Mouse (Mus musculus): ENCODE measurements around the gene Sult5a1.
"Not testable (repeated sequence)": the region's sequence is repeated elsewhere in the genome, so short reads cannot be mapped to it uniquely, and the experiment has no call there.

The Sult5a1 gene

DNA sequence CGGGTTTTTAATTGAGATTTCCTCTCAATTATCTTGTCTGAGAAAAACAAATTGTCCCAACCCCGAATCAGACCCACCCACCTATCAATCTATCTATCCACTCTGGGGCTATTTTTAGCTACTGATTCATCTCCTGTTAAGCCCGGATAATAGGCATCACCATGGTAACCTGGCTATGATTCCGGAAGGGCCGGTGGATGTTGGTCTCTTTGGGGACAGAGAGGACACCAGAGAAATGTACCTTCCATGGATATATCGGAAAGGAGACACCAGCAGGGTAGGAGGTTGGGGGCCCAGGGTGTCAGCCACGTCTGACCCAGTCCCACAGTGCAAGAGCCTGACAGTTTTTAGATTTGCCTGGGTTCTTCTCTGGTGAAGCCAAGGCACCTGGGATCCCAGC lies 22.7 kb downstream of the Sult5a1 start:
- DNase-seq (ENCODE audit: low read depth): no peak

DNA sequence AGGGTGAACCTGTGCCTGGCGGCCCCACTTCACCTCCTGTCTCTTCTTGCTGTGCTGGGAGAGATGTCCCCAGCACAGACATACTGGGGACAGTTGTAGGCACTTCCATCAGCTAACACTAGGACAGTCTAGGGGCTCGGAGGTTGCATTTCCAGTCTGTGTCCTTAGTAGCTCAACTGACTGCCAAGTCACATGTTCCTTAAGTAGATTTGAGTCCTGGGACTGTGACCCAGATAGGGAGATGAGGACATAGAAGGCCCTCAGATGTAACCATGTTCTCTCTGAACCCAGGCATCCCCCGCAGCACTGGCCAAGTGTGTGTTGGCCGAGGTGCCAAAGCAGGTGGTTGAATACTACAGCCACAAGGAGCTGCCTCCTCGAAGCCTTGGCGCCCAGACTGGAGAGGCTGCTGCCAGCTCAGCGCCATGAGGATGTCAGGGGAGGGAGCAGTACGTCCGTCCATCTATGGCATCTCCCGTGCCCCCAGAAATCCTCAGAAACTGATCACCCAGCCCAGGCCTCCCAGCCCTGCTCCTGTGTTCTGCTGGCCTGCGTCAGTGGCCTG lies 23.9 kb downstream of the Sult5a1 start:
- no peak for DNase-seq (ENCODE audit: low read depth)

DNA sequence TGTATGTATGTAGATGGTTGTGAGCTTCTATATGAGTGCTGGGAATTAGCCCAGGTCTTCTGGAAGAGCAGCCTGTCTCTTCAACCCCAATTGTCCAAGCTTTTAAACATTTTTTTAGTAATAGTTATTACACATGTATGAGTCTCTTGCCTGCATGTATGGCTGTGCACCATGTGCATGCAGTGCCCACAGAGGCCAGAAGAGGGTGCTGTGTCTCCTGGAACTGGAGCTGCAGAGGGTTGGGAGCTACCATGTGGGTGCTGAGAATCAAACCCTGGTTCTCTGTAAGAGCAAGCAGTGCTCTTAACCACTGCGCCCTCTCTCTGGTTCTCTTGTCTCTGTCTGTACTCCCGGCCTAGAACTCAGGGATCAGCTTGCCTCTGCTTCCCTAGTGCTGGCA lies 25.2 kb downstream of the Sult5a1 start:
- DNase-seq (ENCODE audit: low read depth): no peak

DNA sequence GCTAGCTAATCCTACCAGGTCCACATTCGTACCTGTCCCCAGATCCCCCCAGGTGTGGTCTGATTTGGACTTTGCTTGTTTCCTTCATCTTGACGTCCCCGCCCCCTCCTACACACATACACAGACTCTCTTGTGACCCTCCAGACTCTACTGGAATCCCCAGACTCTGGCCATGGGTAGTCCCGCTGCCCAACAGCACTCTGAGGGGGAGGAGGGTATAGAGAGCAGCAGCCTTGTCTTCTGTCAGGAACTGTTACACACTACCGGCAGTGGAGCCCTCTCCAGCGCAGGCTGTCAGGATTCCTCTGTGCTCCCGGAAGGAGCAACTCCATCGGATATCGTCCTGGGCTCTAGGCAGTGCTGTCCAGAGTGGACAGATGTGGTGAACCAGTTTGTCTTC lies 27.1 kb downstream of the Sult5a1 start:
- DNase-seq (ENCODE audit: low read depth): no peak

DNA sequence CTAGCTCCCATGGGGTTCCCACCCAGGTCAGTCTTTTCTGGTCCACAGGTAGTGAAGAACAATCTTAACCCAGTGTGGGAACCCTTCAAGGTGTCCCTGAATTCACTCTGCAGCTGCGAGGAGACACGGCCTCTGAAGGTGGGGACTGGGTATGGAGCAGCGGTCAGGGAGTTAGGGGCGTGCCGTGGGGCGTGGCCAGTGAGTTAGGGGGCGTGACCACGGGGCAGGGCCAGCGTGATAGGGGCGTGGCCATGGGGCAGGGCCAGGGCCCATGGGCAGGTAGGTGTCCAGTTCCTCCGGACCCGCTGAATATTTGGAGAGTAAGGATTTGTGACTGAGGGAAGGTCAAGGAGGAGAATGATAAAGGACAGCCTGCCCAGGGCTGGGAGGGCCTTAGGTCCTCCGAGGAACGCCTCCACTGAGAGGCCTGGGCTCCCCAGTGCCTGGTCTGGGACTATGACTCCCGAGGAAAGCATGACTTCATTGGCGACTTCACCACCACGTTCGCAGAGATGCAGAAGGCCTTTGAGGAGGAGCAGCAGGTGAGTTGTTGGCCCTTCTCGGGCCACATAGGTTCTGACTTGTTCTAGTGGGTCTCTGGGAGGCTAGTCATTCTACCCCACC lies 31.8 kb downstream of the Sult5a1 start:
- DNase-seq (ENCODE audit: low read depth): no peak

DNA sequence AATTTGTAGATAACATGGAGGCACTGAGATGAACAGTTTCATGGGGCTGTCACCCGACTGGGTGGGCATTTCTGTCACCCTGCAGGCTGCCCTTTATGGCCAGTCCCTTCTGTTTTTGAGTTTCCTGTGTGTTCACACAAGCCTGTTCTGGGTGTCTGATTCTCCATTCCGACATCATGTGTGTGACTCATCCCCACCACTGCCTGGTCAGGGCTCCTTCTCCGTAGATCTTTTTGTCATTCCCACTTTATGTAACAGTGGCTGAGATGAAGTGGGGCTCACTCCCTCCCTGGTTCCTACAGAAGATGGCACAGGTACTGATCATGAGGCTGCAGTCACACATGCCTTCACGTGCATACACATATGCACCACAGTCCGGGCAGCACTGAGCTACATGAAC lies 35.4 kb downstream of the Sult5a1 start:
- DNase-seq (ENCODE audit: low read depth): no peak

DNA sequence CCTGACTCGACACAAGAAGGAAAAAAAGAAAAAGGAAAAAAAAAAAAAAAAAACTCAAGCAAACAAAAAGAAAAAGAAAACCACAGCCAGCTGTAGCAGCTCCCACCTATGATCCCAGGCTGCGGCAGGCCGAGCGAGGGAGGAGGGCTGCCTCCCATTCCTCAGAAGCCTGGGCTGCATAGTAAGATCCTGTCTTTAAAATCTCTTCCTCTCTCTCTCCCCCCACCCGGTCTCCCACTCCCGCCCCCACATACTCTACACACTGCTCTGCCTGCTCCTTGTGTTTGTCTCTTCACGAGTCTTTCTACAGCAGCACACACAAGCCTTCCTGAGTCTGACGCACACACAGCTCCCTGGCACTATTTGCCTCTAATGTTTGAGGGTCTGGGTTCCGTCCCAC lies 36.1 kb downstream of the Sult5a1 start:
- DNase-seq (ENCODE audit: low read depth): no peak

DNA sequence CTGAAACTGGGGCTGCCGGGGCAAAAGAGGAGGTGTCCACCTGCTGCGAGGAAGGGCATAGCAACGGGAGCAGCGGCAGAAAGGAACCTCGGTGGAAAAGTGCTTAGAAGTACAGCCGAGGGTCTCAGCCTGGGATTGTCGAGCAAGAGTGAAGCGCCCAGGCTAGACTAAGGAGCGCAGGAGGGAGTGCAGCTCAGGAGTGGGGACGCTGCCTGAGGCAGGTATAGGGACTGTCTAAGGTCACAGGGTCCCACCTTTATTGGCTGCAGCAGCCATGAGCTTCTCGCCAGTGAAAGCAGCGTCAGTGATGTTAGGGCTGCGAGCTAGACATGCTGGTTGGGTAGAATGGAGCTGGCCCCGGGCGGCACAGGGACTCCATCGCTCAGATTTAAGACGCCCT lies 40.4 kb downstream of the Sult5a1 start:
- DNase-seq (ENCODE audit: low read depth): no peak

DNA sequence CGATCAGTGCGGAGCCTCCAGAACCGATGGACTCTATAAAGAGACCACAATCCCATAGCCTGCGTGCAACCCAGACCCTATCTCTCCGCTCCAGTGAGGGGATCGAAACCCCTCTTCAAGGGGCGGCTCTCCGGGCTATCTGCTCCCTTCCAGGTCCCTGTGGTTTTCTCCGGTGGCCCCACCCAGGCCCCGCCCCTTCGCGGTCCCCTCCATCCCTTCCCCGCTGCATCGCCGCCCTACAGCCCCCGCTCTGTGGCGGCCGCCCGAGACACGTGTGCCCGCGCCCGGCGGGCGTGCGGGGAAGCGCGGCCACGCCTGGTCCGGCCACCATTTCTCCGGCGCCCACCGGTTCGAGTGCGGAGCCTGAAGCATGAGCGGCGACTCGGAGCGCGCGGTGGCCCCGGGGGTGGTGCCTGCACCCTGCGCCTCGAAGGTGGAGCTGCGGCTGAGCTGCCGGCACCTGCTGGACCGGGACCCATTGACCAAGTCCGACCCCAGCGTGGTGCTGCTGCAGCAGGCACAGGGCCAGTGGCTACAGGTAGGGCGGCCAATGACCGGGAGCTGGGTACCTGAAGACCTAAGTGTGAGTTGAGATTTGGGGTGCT lies 40.9 kb downstream of the Sult5a1 start, which contains the start of gene Cpne7:
Cpne7 (plus strand) TSS at position 248 of the 605 bp plus-strand sequence.
- DNase-seq (ENCODE audit: low read depth): no peak

DNA sequence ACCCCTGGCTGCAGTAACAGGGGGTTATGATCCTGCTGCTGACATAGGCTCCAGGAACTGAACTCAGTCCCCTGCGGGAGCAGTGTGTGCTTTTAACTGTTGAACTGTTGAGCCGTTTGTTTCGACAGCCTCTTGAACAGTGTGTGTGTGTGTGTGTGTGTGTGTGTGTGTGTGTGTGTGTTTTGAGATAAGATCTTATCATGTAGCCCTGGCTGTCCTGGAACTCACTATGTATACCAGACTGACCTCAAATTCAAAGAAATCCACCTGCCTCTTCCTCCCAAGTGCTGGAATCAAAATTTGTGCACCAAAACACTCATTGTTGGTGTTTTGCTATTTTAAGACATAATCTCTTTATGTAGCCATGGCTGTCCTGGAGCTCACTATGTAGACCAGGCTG lies 43.5 kb downstream of the Sult5a1 start:
- DNase-seq (ENCODE audit: low read depth): no peak

DNA sequence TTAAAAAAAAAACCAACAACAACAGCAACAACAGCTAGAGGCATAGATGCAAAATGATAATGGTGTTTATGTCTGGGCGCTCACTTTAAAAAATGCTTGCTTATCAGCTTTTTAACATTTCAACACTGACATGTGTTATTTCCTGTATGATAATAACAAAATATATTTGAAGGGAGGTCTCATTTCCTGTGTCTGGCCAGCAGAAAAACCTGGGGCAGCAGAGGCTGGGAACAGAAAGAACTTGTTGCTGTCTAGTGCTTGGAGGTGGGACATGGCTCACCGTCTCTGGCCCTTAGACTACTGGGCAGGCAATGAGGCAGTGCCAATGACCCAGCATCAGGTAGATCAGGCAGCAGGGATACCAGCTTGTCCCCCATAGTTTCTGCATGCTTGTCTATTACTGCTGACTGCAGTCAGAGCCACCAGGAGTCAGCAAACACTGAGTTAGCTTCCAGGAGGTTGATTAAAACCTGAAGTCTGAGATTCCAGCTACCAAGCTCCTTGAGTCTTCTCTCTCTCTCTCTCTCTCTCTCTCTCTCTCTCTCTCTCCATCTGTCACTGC lies 44.1 kb downstream of the Sult5a1 start:
- no peak for DNase-seq (ENCODE audit: low read depth)

DNA sequence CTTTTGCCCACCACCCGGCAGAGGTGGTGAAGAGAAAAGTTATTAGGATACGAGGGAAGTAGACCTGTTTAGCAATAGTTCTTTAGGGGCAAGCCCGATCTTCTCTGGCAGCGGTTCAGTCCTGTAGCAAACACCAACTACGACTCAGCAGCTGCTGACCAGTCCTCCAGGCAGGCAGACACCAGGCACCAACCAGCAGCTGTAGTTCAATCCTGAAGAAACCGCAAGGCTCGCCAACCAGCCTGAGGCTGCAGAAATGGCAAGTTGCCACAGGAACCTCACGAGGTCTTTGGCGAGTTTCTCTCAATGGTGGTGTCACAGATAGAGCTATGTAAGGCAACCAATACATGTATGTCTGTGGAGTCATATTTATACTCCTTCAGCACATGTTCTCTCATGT lies 45.2 kb downstream of the Sult5a1 start:
- DNase-seq (ENCODE audit: low read depth): no peak

DNA sequence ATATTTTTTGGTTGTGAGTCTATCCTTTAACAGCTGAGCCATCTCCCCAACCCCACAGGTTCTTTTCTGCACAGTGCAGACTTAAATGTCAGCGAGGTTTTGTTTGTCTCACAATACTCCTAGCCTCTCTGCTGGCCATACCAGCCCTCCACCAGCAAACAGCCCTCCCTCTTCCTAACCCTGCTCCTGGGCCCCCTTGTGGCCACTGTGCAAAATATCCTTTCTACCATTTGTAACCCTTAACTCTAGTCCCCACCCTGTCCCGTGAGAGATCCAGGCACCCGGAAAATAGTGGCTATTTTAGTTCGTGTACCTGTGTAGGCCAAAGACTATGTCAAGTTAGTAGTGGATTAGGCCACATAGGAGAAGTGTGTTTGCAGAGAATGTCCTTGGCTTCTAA lies 47.5 kb downstream of the Sult5a1 start:
- DNase-seq (ENCODE audit: low read depth): peak; percentile 65

DNA sequence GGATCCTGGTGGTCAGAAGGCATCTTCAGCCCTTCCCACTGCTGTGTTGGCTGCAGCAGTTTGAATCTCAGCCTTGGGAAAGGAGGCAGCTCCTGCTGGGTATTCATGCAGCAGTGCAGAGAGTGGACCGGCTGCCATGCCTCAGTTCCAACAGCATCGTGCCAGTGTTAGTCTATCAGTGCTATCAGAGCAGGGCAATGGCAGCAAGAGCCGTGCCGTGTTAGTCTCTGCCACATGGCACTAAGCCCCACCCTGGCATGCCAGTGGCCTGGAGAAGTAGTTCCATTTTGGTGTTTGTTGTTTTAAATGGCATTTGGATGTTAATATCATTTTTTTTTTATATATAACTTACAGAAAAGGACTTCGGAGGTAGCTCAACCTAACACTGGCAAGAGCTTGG lies 49.2 kb downstream of the Sult5a1 start:
- DNase-seq (ENCODE audit: low read depth): no peak

DNA sequence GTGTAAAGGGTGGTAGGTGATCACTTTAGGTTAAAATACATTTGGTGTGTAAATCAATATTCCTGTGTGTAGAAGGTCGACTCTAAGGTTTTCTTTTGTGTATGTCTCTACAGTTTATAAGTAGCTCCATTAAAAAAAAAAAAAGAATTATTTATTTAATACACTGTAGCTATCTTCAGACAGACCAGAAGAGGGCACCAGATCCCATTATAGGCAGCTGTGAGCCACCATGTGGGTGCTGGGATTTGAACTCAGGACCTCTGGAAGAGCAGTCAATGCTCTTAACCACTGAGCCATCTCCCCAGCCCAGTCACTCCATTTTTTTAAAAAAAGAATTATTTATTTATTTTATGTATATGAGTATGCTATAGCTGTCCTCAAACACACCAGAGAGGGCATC lies 50.1 kb downstream of the Sult5a1 start:
- DNase-seq (ENCODE audit: low read depth): no peak

DNA sequence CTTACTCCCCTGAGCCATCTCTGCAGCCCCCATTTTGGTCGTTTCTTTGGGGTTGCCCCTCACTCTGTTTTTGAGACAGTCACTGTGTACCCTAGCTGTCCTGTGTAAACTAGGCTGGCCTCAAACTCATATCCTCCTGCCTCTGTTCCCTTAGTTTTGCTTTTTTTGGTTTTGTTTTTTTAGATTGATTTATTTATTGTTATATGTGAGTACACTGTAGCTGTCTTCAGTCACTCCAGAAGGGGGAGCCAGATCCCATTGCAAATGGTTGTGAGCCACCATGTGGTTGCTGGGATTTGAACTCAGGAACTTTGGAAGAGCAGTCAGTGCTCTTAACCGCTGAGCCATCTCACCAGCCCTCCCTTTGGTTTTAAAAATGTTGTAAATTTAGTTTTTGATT lies 51.6 kb downstream of the Sult5a1 start:
- DNase-seq (ENCODE audit: low read depth): no peak

DNA sequence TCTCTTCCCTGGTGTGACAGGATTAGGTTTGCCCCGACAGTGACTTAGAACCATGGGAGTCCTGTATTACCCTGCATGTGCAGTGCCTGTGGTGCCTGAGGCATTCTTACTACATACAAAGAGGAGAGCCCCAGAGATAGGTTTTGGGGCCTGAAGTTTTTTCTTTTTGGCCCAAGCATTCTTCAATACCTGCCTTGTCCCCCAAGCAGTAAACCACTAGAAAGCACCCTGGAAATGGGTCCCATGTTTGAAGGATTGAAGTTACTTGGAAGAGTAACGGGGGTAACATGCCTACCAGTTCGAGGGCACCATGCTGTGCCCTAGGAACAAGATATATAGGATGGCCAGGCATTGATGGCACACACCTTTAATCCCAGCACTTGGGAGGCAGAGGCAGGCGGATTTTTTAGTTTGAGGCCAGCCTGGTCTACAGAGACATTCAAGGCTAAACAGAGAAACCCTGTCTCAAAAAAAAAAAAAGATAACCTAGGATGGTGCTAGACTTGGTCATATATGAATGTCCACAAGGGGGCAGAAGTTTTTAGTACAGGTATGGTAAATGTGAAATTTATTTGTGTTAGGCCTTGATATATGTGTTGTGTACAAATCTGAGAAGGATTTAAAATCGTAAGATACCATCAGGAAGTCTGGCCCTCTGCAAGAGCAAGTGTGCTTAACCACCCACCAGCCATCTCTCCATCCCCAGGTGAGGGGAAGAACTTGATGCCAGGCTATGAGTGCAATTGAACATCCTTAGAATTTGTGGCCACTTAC lies 52.4 kb downstream of the Sult5a1 start:
- no peak for DNase-seq (ENCODE audit: low read depth)

DNA sequence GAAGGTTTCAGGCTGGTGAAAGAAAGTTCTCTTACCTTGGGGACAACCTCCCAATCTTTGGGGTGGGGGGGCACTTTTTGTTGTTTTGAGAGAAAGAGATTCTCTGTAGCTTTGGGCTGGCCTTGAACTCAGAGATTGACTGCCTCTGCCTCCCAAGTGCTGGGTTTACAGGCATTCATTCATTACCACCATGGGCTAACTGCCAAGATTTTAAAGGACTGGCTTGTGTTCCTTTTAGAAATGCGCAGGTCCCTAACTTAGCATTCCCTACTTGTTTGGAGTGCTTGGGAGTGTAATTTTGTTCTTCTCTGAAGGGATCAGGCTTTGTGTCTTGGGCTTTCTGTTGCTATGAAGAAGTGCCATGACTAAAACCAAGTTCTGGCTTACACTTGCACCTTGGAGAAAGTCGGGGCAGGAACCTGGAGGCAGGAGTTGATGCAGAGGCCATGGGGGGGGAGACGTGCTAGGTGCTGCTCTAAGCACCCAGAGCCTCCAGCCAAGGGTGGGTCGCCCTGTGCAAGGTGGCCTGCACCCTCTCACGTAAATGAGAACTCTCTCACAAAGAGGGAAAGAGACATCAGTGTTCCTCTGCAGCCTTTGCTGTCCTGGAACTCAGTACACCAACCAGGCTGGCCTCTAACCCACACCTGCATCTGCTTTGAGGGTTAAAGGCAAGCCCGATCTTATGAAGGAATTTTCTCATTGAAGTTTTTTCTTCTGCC lies 53.9 kb downstream of the Sult5a1 start:
- no peak for DNase-seq (ENCODE audit: low read depth)

DNA sequence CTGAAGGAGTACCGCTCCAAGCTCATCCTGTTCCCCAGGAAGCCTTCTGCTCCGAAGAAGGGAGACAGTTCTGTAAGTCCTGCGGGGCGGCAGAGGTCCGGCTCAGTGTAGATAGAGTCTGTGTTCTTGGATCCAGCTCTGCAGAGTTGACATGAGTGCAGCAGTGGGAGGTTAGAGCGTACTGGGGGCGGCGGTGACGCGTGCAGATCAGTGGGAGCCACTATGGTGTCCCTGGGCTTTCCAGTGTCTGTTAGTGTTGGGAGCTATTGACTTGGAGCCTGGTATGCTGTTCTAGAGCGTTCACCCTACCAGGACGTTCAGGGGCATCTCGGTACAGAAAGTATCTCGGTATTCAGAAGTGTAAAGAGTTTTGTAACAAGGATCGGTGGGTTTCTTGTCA lies 54.8 kb downstream of the Sult5a1 start:
- DNase-seq (ENCODE audit: low read depth): no peak

DNA sequence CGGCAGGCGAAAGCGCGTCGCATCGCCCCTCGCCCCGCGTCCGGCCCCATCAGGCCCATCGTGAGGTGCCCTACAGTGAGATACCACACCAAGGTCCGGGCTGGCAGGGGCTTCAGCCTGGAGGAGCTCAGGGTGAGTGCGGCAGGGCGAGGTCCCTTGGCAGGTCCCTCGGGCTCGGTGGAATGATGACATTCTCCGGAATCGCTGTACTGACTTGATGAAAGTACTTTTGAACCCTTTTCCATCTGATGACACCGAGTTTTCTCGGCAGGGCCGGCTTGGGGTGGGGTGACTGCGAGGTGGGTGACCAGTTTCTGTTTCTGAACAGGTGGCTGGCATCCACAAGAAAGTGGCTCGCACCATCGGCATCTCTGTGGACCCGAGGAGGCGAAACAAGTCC lies 55.3 kb downstream of the Sult5a1 start:
- not testable (repeated sequence) for DNase-seq (ENCODE audit: low read depth)

DNA sequence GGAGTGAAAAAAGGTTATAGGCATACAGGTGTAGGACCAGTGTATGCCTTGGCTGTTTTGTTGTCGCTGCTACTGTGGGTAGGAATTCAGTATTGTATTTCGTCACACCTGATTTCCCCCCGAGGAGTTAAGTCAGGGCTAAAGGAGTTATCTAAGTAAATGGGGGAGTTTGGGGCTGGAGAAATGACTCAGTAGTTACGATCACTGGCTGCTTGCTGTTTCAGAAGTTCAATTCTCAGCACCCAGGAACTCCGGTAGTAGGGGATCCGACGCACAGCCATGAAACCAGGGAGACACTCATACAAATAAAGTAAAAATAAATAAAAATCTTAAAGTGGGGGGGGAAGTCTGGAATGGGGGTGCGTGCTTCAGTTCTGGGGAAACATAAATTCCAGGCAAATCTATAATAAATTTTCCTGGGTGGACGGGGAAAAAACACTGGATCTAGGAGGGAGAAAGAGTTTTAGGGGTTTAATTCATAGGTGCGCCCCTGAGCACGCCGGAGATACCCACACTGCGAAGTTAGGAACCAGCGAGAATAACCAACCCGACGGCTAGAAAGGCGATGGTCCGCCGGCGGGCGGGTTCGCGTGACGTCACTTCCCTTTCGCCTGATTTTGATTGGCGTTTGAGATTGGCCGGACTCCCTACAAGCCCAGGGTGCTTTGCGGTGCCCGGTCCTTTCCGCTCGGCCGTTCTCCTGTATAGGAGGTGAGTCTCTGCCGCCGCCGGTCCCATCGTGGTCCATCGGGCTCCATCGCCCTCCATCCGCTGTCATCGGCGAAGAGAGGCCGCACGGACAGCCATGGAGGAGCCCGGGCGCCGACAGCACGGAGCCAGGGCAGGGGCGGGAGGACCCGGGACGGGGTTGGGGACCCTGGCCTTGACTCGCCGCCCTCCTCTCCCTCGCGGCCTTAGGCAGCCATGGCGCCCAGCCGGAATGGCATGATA lies 56.1 kb downstream of the Sult5a1 start, which contains the start of gene Rpl13:
Rpl13 (plus strand) TSS at position 616 of the 951 bp plus-strand sequence.
- DNase-seq (ENCODE audit: low read depth): peak; percentile 84

All from c-Kit-positive CD71-negative TER-119-negative erythroid progenitor cells, embryonic 14.5 days (primary cell).